23 mouse cellular contexts compared by ENCODE assay signal in the genomic region with DNA sequence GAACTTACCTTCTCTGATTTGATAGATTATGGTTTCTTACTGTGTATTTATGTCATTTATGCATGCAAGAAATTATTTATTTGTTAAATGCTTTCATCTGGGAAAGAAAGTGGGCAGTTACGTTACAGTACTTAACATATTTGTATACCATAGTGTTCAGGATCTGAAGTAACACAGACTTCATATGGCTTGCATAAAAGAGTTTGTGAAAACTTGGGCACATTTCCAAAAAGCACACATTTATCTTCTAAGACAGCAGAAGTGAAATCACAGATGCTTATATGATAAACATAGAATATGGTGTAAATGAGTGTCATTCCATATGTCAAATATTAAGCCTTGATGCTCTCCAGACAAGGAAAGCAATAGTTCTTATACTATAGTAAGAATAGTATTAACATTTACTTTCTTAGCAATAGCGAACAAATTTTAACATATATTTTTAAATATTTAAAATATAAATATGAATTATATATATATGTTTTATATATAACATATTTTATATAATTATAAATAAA.
"Had no signal": no experiment of that assay in that cellular context is flagged by ENCODE, and none has a peak within 500 bp of the region (broad histone marks: within the 10 kb centered on the region; RNA-seq: fewer than 3 reads in every experiment).

No protein-coding gene starts in this region.

- H3K9ac ChIP-seq: kidney, embryonic 15.5 days; limb, embryonic 13.5 days; liver, embryonic 12.5 days; liver, embryonic 15.5 days; midbrain, embryonic 12.5 days; midbrain, embryonic 15.5 days; neural tube, embryonic 12.5 days; neural tube, embryonic 15.5 days; stomach, embryonic 15.5 days had no signal

- H3K27me3 ChIP-seq: kidney, embryonic 15.5 days; limb, embryonic 13.5 days; liver, embryonic 12.5 days; liver, embryonic 15.5 days; midbrain, embryonic 12.5 days; midbrain, embryonic 15.5 days; neural tube, embryonic 12.5 days; neural tube, embryonic 15.5 days; stomach, embryonic 15.5 days had no signal

- H3K36me3 ChIP-seq: kidney, embryonic 15.5 days; limb, embryonic 10.5 days; limb, embryonic 13.5 days; liver, embryonic 12.5 days; liver, embryonic 15.5 days; midbrain, embryonic 12.5 days; midbrain, embryonic 15.5 days; neural tube, embryonic 12.5 days; neural tube, embryonic 15.5 days; stomach, embryonic 15.5 days had no signal

- H3K4me3 ChIP-seq: kidney, embryonic 15.5 days; limb, embryonic 10.5 days; limb, embryonic 13.5 days; liver, embryonic 12.5 days; liver, embryonic 15.5 days; midbrain, embryonic 12.5 days; midbrain, embryonic 15.5 days; neural tube, embryonic 12.5 days; neural tube, embryonic 15.5 days; stomach, embryonic 15.5 days had no signal

- ATAC-seq: liver, embryonic 12.5 days; lung, postnatal 0 days; midbrain, embryonic 15.5 days had no signal

- H3K27ac ChIP-seq: kidney, embryonic 15.5 days; limb, embryonic 10.5 days; limb, embryonic 13.5 days; liver, embryonic 12.5 days; liver, embryonic 15.5 days; macrophage; midbrain, embryonic 12.5 days; midbrain, embryonic 15.5 days; neural tube, embryonic 12.5 days; neural tube, embryonic 15.5 days; stomach, embryonic 15.5 days had no signal

- DNase-seq: kidney, adult 8-10 months; kidney, postnatal 10 days; kidney, postnatal 4 days; liver; lung, adult 2 months; right cerebral cortex, adult 18-20 months; right cerebral cortex, postnatal 14 days; right cerebral cortex, postnatal 4 days; thymus, adult 2 months; thymus, postnatal 14 days; thymus, postnatal 4 days had no signal

- H3K9me3 ChIP-seq: kidney, embryonic 15.5 days; limb, embryonic 10.5 days; limb, embryonic 13.5 days; liver, embryonic 12.5 days; liver, embryonic 15.5 days; midbrain, embryonic 12.5 days; midbrain, embryonic 15.5 days; neural tube, embryonic 12.5 days; neural tube, embryonic 15.5 days; stomach, embryonic 15.5 days had no signal

- H3K4me1 ChIP-seq: kidney, embryonic 15.5 days; limb, embryonic 10.5 days; limb, embryonic 13.5 days; liver, embryonic 12.5 days; liver, embryonic 15.5 days; midbrain, embryonic 12.5 days; midbrain, embryonic 15.5 days; neural tube, embryonic 12.5 days; neural tube, embryonic 15.5 days; stomach, embryonic 15.5 days had no signal

- H3K4me2 ChIP-seq: kidney, embryonic 15.5 days; limb, embryonic 13.5 days; liver, embryonic 12.5 days; liver, embryonic 15.5 days; midbrain, embryonic 12.5 days; midbrain, embryonic 15.5 days; neural tube, embryonic 12.5 days; neural tube, embryonic 15.5 days; stomach, embryonic 15.5 days had no signal
